8 mouse cellular contexts compared by ENCODE assay signal in genomic region chr11:51615129-51615528, GRCm38 (mm10). TPM values are rescaled to one million over a fixed set of nuclear protein-coding genes. Genes with fewer than 3 reads are reported as not detected.
DNase-seq lines count a peak whose midpoint lies in the region; ATAC-seq lines count a peak whose summit lies in the region.

No protein-coding gene starts in this region.

- peaks cover 14% of the 10 kb centered on the region for H3K4me1 ChIP-seq in kidney, embryonic 16.5 days (ENCODE audit: insufficient read depth, low read length)
- peaks cover 12% of the 10 kb centered on the region for H3K4me1 ChIP-seq in forebrain, embryonic 13.5 days
- H3K4me1 ChIP-seq in midbrain, embryonic 15.5 days: peaks cover 14% of the 10 kb centered on the region

- DNase-seq in kidney, postnatal 4 days: no peak
- DNase-seq in large intestine, adult 2 months (ENCODE audit: low read depth, low spot score): peak; percentile 61
- DNase-seq in gastrocnemius, adult 8-10 months (ENCODE audit: low spot score in 2 of 2): no peak
- no peak for DNase-seq in left cerebral cortex, adult 11 months (ENCODE audit: low spot score)
- no peak for DNase-seq in cerebellum, adult 9-10 months

- 37% methylated on average over 7 of the region's 7 CpGs for WGBS in kidney, embryonic 16.5 days
- WGBS in forebrain, embryonic 13.5 days: 62% methylated on average over 7 of the region's 7 CpGs
- WGBS in large intestine, adult 2 months: 7% methylated on average over 7 of the region's 7 CpGs
- 53% methylated on average over 7 of the region's 7 CpGs for WGBS in midbrain, embryonic 15.5 days

- ATAC-seq in kidney, embryonic 16.5 days (ENCODE audit: low FRiP score, low TSS enrichment): no peak
- no peak for ATAC-seq in forebrain, embryonic 13.5 days
- no peak for ATAC-seq in midbrain, embryonic 15.5 days (replicated peaks)

- H3K9me3 ChIP-seq in kidney, embryonic 16.5 days (ENCODE audit: low read length): no peaks in the 10 kb centered on the region
- no peaks in the 10 kb centered on the region for H3K9me3 ChIP-seq in forebrain, embryonic 13.5 days (replicated peaks)
- H3K9me3 ChIP-seq in midbrain, embryonic 15.5 days: no peaks in the 10 kb centered on the region

- H3K9ac ChIP-seq in kidney, embryonic 16.5 days (replicated peaks; ENCODE audit: low read length): peak overlapping the region; percentile 81
- peak overlapping the region; percentile 54 for H3K9ac ChIP-seq in forebrain, embryonic 13.5 days
- H3K9ac ChIP-seq in midbrain, embryonic 15.5 days: peak overlapping the region; percentile 52

- H3K4me3 ChIP-seq in kidney, embryonic 16.5 days (ENCODE audit: low read length): peak overlapping the region; percentile 50
- H3K4me3 ChIP-seq in forebrain, embryonic 13.5 days: peak overlapping the region; percentile 27
- H3K4me3 ChIP-seq in midbrain, embryonic 15.5 days: peak overlapping the region; percentile 36

- H3K27ac ChIP-seq in kidney, embryonic 16.5 days (ENCODE audit: low read length): peak overlapping the region; percentile 96
- no peak overlapping the region for H3K27ac ChIP-seq in forebrain, embryonic 13.5 days
- 0 out of 2 replicates have a peak overlapping the region, but pooled peaks have one; percentile 42 for H3K27ac ChIP-seq in midbrain, embryonic 15.5 days

- H3K36me3 ChIP-seq in kidney, embryonic 16.5 days (ENCODE audit: insufficient read depth, low read length): no peaks in the 10 kb centered on the region
- H3K36me3 ChIP-seq in forebrain, embryonic 13.5 days (ENCODE audit: poor library complexity, severe bottlenecking): no peaks in the 10 kb centered on the region
- no peaks in the 10 kb centered on the region for H3K36me3 ChIP-seq in midbrain, embryonic 15.5 days (replicated peaks)

- peak overlapping the region; percentile 80 for H3K4me2 ChIP-seq in kidney, embryonic 16.5 days (replicated peaks; ENCODE audit: low read depth, low read length)
- peak overlapping the region; percentile 60 for H3K4me2 ChIP-seq in forebrain, embryonic 13.5 days
- peak overlapping the region; percentile 67 for H3K4me2 ChIP-seq in midbrain, embryonic 15.5 days

- H3K27me3 ChIP-seq in kidney, embryonic 16.5 days (ENCODE audit: insufficient read depth, low read length): no peaks in the 10 kb centered on the region
- 0 out of 2 replicates have a peak, but pooled peaks cover 5% of the 10 kb centered on the region for H3K27me3 ChIP-seq in forebrain, embryonic 13.5 days
- no peaks in the 10 kb centered on the region for H3K27me3 ChIP-seq in midbrain, embryonic 15.5 days (replicated peaks)

RNA-seq across cellular contexts. Expression of gene Nhp2, which starts 4.4 kb away (rescaled TPM):
- 156 and 158 TPM in 2 replicates for polyA plus RNA-seq in kidney, embryonic 16.5 days (2015; fragmentation: Nextera tagmentation; extraction: Ambion mirVana)
- polyA plus RNA-seq in forebrain, embryonic 13.5 days (2015; fragmentation: Nextera tagmentation; extraction: Ambion mirVana): 123 and 141 TPM in 2 replicates
- polyA plus RNA-seq in large intestine, adult 2 months (2012; rRNA removed): 69.0 and 81.4 TPM in 2 replicates
- polyA plus RNA-seq in midbrain, embryonic 15.5 days (2015; fragmentation: Nextera tagmentation; extraction: Ambion mirVana): 91.5 and 95.2 TPM in 2 replicates
- total RNA-seq in gastrocnemius, adult 8-10 months (2022): 10 to 100 TPM; 23.0 to 28.1 (median 25.8) TPM

RNA-seq across cellular contexts. Expression of gene Hnrnpab, which starts 8.5 kb away (rescaled TPM):
- polyA plus RNA-seq in kidney, embryonic 16.5 days (2015; fragmentation: Nextera tagmentation; extraction: Ambion mirVana): 343 and 374 TPM in 2 replicates
- 585 and 646 TPM in 2 replicates for polyA plus RNA-seq in forebrain, embryonic 13.5 days (2015; fragmentation: Nextera tagmentation; extraction: Ambion mirVana)
- polyA plus RNA-seq in large intestine, adult 2 months (2012; rRNA removed): 144 and 192 TPM in 2 replicates
- polyA plus RNA-seq in midbrain, embryonic 15.5 days (2015; fragmentation: Nextera tagmentation; extraction: Ambion mirVana): 353 and 380 TPM in 2 replicates
- 100 to 1,000 TPM in 2 of 4 experiments, 10 to 100 TPM in 2; 91.0 to 116 (median 101) TPM for total RNA-seq in gastrocnemius, adult 8-10 months (2022)

RNA-seq across cellular contexts. Expression of gene Rmnd5b, which starts 20.6 kb away (rescaled TPM):
- polyA plus RNA-seq in kidney, embryonic 16.5 days (2015; fragmentation: Nextera tagmentation; extraction: Ambion mirVana): 48.9 and 51.9 TPM in 2 replicates
- 53.8 and 61.2 TPM in 2 replicates for polyA plus RNA-seq in forebrain, embryonic 13.5 days (2015; fragmentation: Nextera tagmentation; extraction: Ambion mirVana)
- polyA plus RNA-seq in large intestine, adult 2 months (2012; rRNA removed): 36.0 and 41.4 TPM in 2 replicates
- polyA plus RNA-seq in midbrain, embryonic 15.5 days (2015; fragmentation: Nextera tagmentation; extraction: Ambion mirVana): 83.7 and 89.3 TPM in 2 replicates
- 10 to 100 TPM; 10.5 to 13.0 (median 12.3) TPM for total RNA-seq in gastrocnemius, adult 8-10 months (2022)

RNA-seq across cellular contexts. Expression of gene Phykpl, which starts 30.6 kb away (rescaled TPM):
- polyA plus RNA-seq in kidney, embryonic 16.5 days (2015; fragmentation: Nextera tagmentation; extraction: Ambion mirVana): 25.0 and 26.2 TPM in 2 replicates
- 13.4 and 14.1 TPM in 2 replicates for polyA plus RNA-seq in forebrain, embryonic 13.5 days (2015; fragmentation: Nextera tagmentation; extraction: Ambion mirVana)
- polyA plus RNA-seq in large intestine, adult 2 months (2012; rRNA removed): 14.2 and 24.8 TPM in 2 replicates
- 9.7 and 12.0 TPM in 2 replicates for polyA plus RNA-seq in midbrain, embryonic 15.5 days (2015; fragmentation: Nextera tagmentation; extraction: Ambion mirVana)
- total RNA-seq in gastrocnemius, adult 8-10 months (2022): 10 to 100 TPM in 3 of 4 experiments, 1 to 10 TPM in 1; 9.4 to 13.5 (median 12.8) TPM

RNA-seq across cellular contexts. Expression of gene N4bp3, which starts 35.5 kb away (rescaled TPM):
- polyA plus RNA-seq in kidney, embryonic 16.5 days (2015; fragmentation: Nextera tagmentation; extraction: Ambion mirVana): 30.9 and 34.1 TPM in 2 replicates
- 7.7 and 8.4 TPM in 2 replicates for polyA plus RNA-seq in forebrain, embryonic 13.5 days (2015; fragmentation: Nextera tagmentation; extraction: Ambion mirVana)
- 4.0 and 5.2 TPM in 2 replicates for polyA plus RNA-seq in large intestine, adult 2 months (2012; rRNA removed)
- polyA plus RNA-seq in midbrain, embryonic 15.5 days (2015; fragmentation: Nextera tagmentation; extraction: Ambion mirVana): 20.5 and 21.1 TPM in 2 replicates
- 1 to 10 TPM; 2.0 to 3.1 (median 2.5) TPM for total RNA-seq in gastrocnemius, adult 8-10 months (2022)
